Mouse (Mus musculus) CH12.LX (cell line): Measurements from ENCODE around the gene Sephs1. TPM values are rescaled to one million over a fixed set of nuclear protein-coding genes. Genes with fewer than 3 reads are reported as not detected.

Experiments
- DNase-seq: peaks from one replicate; pipeline ENCODE4 v3.0.0-alpha.2; 2013; ENCODE audit errors: extremely low read depth
- H3K27ac ChIP-seq: 2 replicates; pipeline ENCODE4 v1.5.1; 2012; ENCODE audit warnings: low read depth, mild to moderate bottlenecking, control low read depth, moderate library complexity; ENCODE audit not compliant: insufficient read depth
- H3K27me3 ChIP-seq: replicated peaks from 2 replicates; pipeline ENCODE3; 2012; ENCODE audit warnings: inconsistent platforms
- H3K36me3 ChIP-seq, 2 experiments: replicated peaks in 1 of 2; 2 replicates each; pipeline versions ENCODE3 to v1.6.1; 2012; ENCODE audit warnings: inconsistent platforms in 1 of 2, low read length in 1 of 2, mild to moderate bottlenecking in 1 of 2, mixed read lengths in 1 of 2, moderate library complexity in 1 of 2; ENCODE audit not compliant: control insufficient read depth in 1 of 2, insufficient read depth in 1 of 2
- H3K4me1 ChIP-seq, 2 experiments: 2 replicates each; pipeline ENCODE4 v1.6.1; 2012; ENCODE audit warnings: inconsistent platforms in 1 of 2, moderate library complexity in 1 of 2; ENCODE audit not compliant: insufficient read depth in 2 of 2, control insufficient read depth in 1 of 2
- H3K4me2 ChIP-seq: 2 replicates; pipeline ENCODE4 v1.6.1; 2012; ENCODE audit warnings: low read depth, mild to moderate bottlenecking, control low read depth; ENCODE audit not compliant: poor library complexity, insufficient read depth, severe bottlenecking
- H3K4me3 ChIP-seq, 3 experiments: fragments of 150-350 bp in 1 of 3; sonication (generic) in 1 of 3; replicated peaks in 1 of 3; 2 replicates each; pipeline versions ENCODE3 to v1.5.1; 2011 to 2012; ENCODE audit warnings: low read depth in 2 of 3, low read length in 2 of 3, mild to moderate bottlenecking in 2 of 3, moderate library complexity in 2 of 3, control low read depth in 1 of 3, improper control_type of control experiment in 1 of 3, inconsistent platforms in 1 of 3, mixed read lengths in 1 of 3; ENCODE audit not compliant: poor library complexity in 1 of 3
- H3K79me2 ChIP-seq: replicated peaks from 2 replicates; pipeline ENCODE4 v1.6.1; 2012; ENCODE audit warnings: mild to moderate bottlenecking, moderate library complexity; ENCODE audit not compliant: control insufficient read depth, poor library complexity, insufficient read depth, severe bottlenecking; ENCODE audit errors: extremely low read depth
- H3K9ac ChIP-seq: 2 replicates; pipeline ENCODE4 v1.6.1; 2012; ENCODE audit warnings: low read depth, mild to moderate bottlenecking, control low read depth, moderate library complexity; ENCODE audit not compliant: insufficient read depth
- H3K9me3 ChIP-seq: replicated peaks from 2 replicates; pipeline ENCODE3; 2012; ENCODE audit warnings: low read length, inconsistent platforms, mixed read lengths
- BHLHE40 ChIP-seq: IDR thresholded peaks from 2 replicates; pipeline ENCODE4 v1.6.1; 2011; ENCODE audit warnings: mild to moderate bottlenecking, low read depth, low read length, improper control_type of control experiment
- CHD1 ChIP-seq: IDR thresholded peaks from 2 replicates; pipeline ENCODE4 v1.6.1; 2012; ENCODE audit warnings: low read depth, low read length, improper control_type of control experiment, inconsistent platforms
- CHD2 ChIP-seq: IDR thresholded peaks from 2 replicates; pipeline ENCODE4 v1.6.1; 2011; ENCODE audit warnings: low read length, improper control_type of control experiment
- ELF1 ChIP-seq: IDR thresholded peaks from 2 replicates; pipeline ENCODE4 v1.6.1; 2014; ENCODE audit warnings: low read depth, mild to moderate bottlenecking, inconsistent platforms, low read length, improper control_type of control experiment
- EP300 ChIP-seq: IDR thresholded peaks from 2 replicates; pipeline ENCODE4 v1.6.1; 2011; ENCODE audit warnings: low read length, improper control_type of control experiment
- GABPA ChIP-seq: IDR thresholded peaks from 2 replicates; pipeline ENCODE4 v1.6.1; 2012; ENCODE audit warnings: low read depth, low read length, improper control_type of control experiment, inconsistent platforms; ENCODE audit not compliant: insufficient replicate concordance
- JUN ChIP-seq: IDR thresholded peaks from 2 replicates; pipeline ENCODE4 v1.6.1; 2011; ENCODE audit warnings: low read depth, mild to moderate bottlenecking, low read length, improper control_type of control experiment, moderate library complexity; ENCODE audit not compliant: insufficient read depth
- MAFK ChIP-seq: IDR thresholded peaks from 2 replicates; pipeline ENCODE4 v1.6.1; 2011; ENCODE audit warnings: low read length, improper control_type of control experiment; ENCODE audit not compliant: insufficient replicate concordance
- MAX ChIP-seq: IDR thresholded peaks from 2 replicates; pipeline ENCODE4 v1.6.1; 2011; ENCODE audit warnings: low read length, improper control_type of control experiment
- MYC ChIP-seq: IDR thresholded peaks from 2 replicates; pipeline ENCODE4 v1.6.1; 2011; ENCODE audit warnings: low read depth, mild to moderate bottlenecking, improper control_type of control experiment, low read length
- POLR2A ChIP-seq: IDR thresholded peaks from 2 replicates; pipeline ENCODE4 v1.6.1; 2011; ENCODE audit warnings: low read depth, mild to moderate bottlenecking, improper control_type of control experiment, low read length
- RAD21 ChIP-seq: IDR thresholded peaks from 2 replicates; pipeline ENCODE4 v1.6.1; 2011; ENCODE audit warnings: low read depth, mild to moderate bottlenecking, low read length, improper control_type of control experiment, moderate library complexity
- RCOR1 ChIP-seq: conservative IDR thresholded peaks from 2 replicates; pipeline ENCODE4 v1.6.1; 2012; ENCODE audit warnings: low read depth, mild to moderate bottlenecking, inconsistent platforms, low read length, improper control_type of control experiment
- SMC3 ChIP-seq: IDR thresholded peaks from 2 replicates; pipeline ENCODE4 v1.6.1; 2011; ENCODE audit warnings: low read depth, low read length, improper control_type of control experiment
- TBP ChIP-seq: conservative IDR thresholded peaks from 2 replicates; pipeline ENCODE4 v1.6.1; 2011; ENCODE audit warnings: low read depth, low read length, improper control_type of control experiment
- UBTF ChIP-seq: IDR thresholded peaks from 2 replicates; pipeline ENCODE4 v1.6.1; 2012; ENCODE audit warnings: low read depth, mild to moderate bottlenecking, inconsistent platforms, low read length, improper control_type of control experiment, moderate library complexity
- USF2 ChIP-seq: conservative IDR thresholded peaks from 2 replicates; pipeline ENCODE4 v1.6.1; 2011; ENCODE audit warnings: low read depth, low read length, improper control_type of control experiment
- ZC3H11A ChIP-seq: IDR thresholded peaks from 2 replicates; pipeline ENCODE4 v1.6.1; 2012; ENCODE audit warnings: low read depth, mild to moderate bottlenecking, inconsistent platforms, low read length, improper control_type of control experiment
- ZMIZ1 ChIP-seq: IDR thresholded peaks from 2 replicates; pipeline ENCODE4 v1.6.1; 2012; ENCODE audit warnings: low read depth, mild to moderate bottlenecking, inconsistent platforms, low read length, improper control_type of control experiment
- ZNF384 ChIP-seq: IDR thresholded peaks from 2 replicates; pipeline ENCODE4 v1.6.1; 2012; ENCODE audit warnings: low read depth, low read length, improper control_type of control experiment, inconsistent platforms
- dilution Hi-C: fragments of 300-500 bp; cut with MboI; formaldehyde crosslinking; loops from 2 replicates; pipeline ENCODE4 v1.14.3; 2020; ENCODE audit warnings: low sequenced_read_pairs; ENCODE audit not compliant: extremely low pct_unique_long_range_greater_than_20kb, extremely low pct_ligation_motif_present
- in situ Hi-C: fragments of 300-500 bp; cut with MboI; formaldehyde crosslinking; loops from 3 replicates; pipeline ENCODE4 v1.14.3; 2019; ENCODE audit warnings: low sequenced_read_pairs, low pct_ligation_motif_present, low pct_unique_long_range_greater_than_20kb, mixed read lengths
- polyA plus RNA-seq: library from polyadenylated mRNA; unstranded; fragments of >175 nt; gene quantifications from 2 replicates; pipeline ENCODE4 v1.2.1, GENCODE M21; 2012; ENCODE audit warnings: low read depth; ENCODE audit not compliant: insufficient read length
- total RNA-seq, 2 experiments: library from RNA; depleted of rRNA; stranded (reverse); fragments of 300-350 nt in 1 of 2; fragments of >200 nt in 1 of 2; gene quantifications; 2 replicates each; pipeline ENCODE4 v1.2.3; 2012 to 2014

Sephs1 gene
- total and polyA plus RNA-seq, 3 experiments = 39.5 to 85.8 (median 62.0) TPM

GRCm38 (mm10) chr2:4864817-4865296 lies 16.5 kb upstream of the Sephs1 start:
- in situ Hi-C loops = loop anchor here (5.0 to 25.0 kb wide), 2 partner anchors 228 to 368 kb away; no protein-coding TSS in a partner anchor
- Histone ChIP-seq H3K27ac (no peak overlapping the region), H3K9ac (no peak overlapping the region), H3K4me1 (peaks cover 0 to 5% of the 10 kb centered on the region in 2 experiments; a peak in 2 of 4 replicates), H3K4me3 (no peak overlapping the region), H3K9me3 (no peaks in the 10 kb centered on the region), H3K79me2 (no peaks in the 10 kb centered on the region), H3K4me2 (no peak overlapping the region), H3K27me3 (peaks cover 5% of the 10 kb centered on the region), H3K36me3 (no peaks in the 10 kb centered on the region)
- DNase-seq = no peak
- dilution Hi-C loops = no loop called here
- TF ChIP-seq RAD21 (no peak), MAX (no peak), ZC3H11A (no peak), GABPA (no peak), MAFK (no peak), USF2 (no peak), ZNF384 (no peak), TBP (no peak), SMC3 (no peak), JUN (no peak), CHD2 (no peak), POLR2A (no peak), RCOR1 (no peak), EP300 (no peak), ELF1 (no peak)

- no peak for DNase-seq
- Histone ChIP-seq H3K79me2 (no peaks in the 10 kb centered on the region), H3K9ac (no peak overlapping the region), H3K9me3 (no peaks in the 10 kb centered on the region), H3K4me1 (peaks cover 0 to 9% of the 10 kb centered on the region in 2 experiments; a peak in 2 of 4 replicates), H3K27me3 (peaks cover 5% of the 10 kb centered on the region), H3K4me2 (no peak overlapping the region), H3K36me3 (no peaks in the 10 kb centered on the region), H3K27ac (no peak overlapping the region), H3K4me3 (no peak overlapping the region)
- no peak for TF ChIP-seq MAX
- TF ChIP-seq RCOR1 = no peak
- TF ChIP-seq CHD1 = no peak
- TF ChIP-seq MYC = no peak
- TF ChIP-seq ZC3H11A = no peak
- TF ChIP-seq ELF1 = no peak
- TF ChIP-seq UBTF = no peak
- TF ChIP-seq EP300 = no peak
- no peak for TF ChIP-seq MAFK
- no peak for TF ChIP-seq BHLHE40
- no peak for TF ChIP-seq ZMIZ1
- in situ Hi-C loops = loop anchor here (25.0 kb wide), 1 partner anchor 231 kb away; no protein-coding TSS in a partner anchor
- dilution Hi-C loops = no loop called here
Measured at GRCm38 (mm10) chr2:4868028-4868725, 13.2 kb upstream of the Sephs1 start.
